Mouse (Mus musculus) liver, embryonic 14.5 days (tissue): ENCODE measurements around the gene Gm4969. TPM values are rescaled to one million over a fixed set of nuclear protein-coding genes. Genes with fewer than 3 reads are reported as not detected.
A peak's percentile ranks its signal among the peaks of the same experiment; 100 is the strongest.

Source experiments
- ATAC-seq: fragments of 200-750 bp; cut with Nextera tagmentation; 2 replicates; pipeline ENCODE4 v1.8.0; 2017; ENCODE audit warnings: moderate number of reproducible peaks, mild to moderate bottlenecking, moderate library complexity; ENCODE audit not compliant: insufficient read depth
- DNase-seq, 3 experiments: peaks; one replicate each; pipeline ENCODE4 v3.0.0-alpha.2; 2012 to 2013; ENCODE audit warnings: low read depth in 3 of 3, low spot score in 3 of 3
- H3K27ac ChIP-seq: fragments of 300-500 bp; sonication (generic); 2 replicates; pipeline ENCODE4 v1.5.1; 2014; ENCODE audit warnings: moderate library complexity, mild to moderate bottlenecking, control low read depth, inconsistent platforms
- H3K27me3 ChIP-seq: fragments of 300-500 bp; sonication (generic); 2 replicates; pipeline ENCODE4 v1.6.1; 2014; ENCODE audit warnings: mild to moderate bottlenecking, low read length, moderate library complexity; ENCODE audit not compliant: control insufficient read depth, insufficient read depth
- H3K36me3 ChIP-seq: fragments of 300-500 bp; sonication (generic); replicated peaks from 2 replicates; pipeline ENCODE4 v1.6.1; 2014; ENCODE audit warnings: low read depth; ENCODE audit not compliant: control insufficient read depth, insufficient read depth
- H3K4me1 ChIP-seq, 2 experiments: fragments of 200-500 bp in 1 of 2; fragments of 300-500 bp in 1 of 2; sonication (generic) in 1 of 2; replicated peaks; 2 replicates each; pipeline ENCODE4 v1.6.1; 2012 to 2014; ENCODE audit warnings: antibody characterized with exemption in 1 of 2, inconsistent platforms in 1 of 2, low read length in 1 of 2; ENCODE audit not compliant: control insufficient read depth in 2 of 2, insufficient read depth in 2 of 2
- H3K4me2 ChIP-seq: fragments of 300-500 bp; sonication (generic); 2 replicates; pipeline ENCODE4 v1.6.1; 2014; ENCODE audit warnings: low read depth, mild to moderate bottlenecking, control low read depth, moderate library complexity
- H3K4me3 ChIP-seq, 2 experiments: fragments of 200-500 bp in 1 of 2; fragments of 300-500 bp in 1 of 2; sonication (generic) in 1 of 2; 2 replicates each; pipeline ENCODE4 v1.5.1; 2012 to 2014; ENCODE audit warnings: low read depth in 2 of 2, low read length in 2 of 2, mild to moderate bottlenecking in 2 of 2, control low read depth in 1 of 2, inconsistent platforms in 1 of 2, moderate library complexity in 1 of 2; ENCODE audit not compliant: insufficient read depth in 1 of 2
- H3K9ac ChIP-seq: fragments of 300-500 bp; sonication (generic); replicated peaks from 2 replicates; pipeline ENCODE4 v1.6.1; 2014; ENCODE audit warnings: mild to moderate bottlenecking, control low read depth, moderate library complexity
- H3K9me3 ChIP-seq: fragments of 300-500 bp; sonication (generic); 2 replicates; pipeline ENCODE4 v1.6.1; 2016; ENCODE audit warnings: low read length, mixed read lengths; ENCODE audit not compliant: control insufficient read depth
- CTCF ChIP-seq: IDR thresholded peaks from 2 replicates; pipeline ENCODE4 v1.5.1; 2016; ENCODE audit warnings: antibody characterized with exemption, low read depth, control low read depth
- EP300 ChIP-seq: IDR thresholded peaks from 2 replicates; pipeline ENCODE4 v1.6.1; 2016; ENCODE audit warnings: antibody characterized with exemption, low read depth
- WGBS: fragments of 180-500 bp; shearing (Covaris S2); extraction: QIAGEN DNeasy Blood & Tissue Kit; methylation state at CpG from one replicate; pipeline ENCODE4 v1.1.7; 2014; ENCODE audit not compliant: insufficient replicate concordance; 5-methylcytosine and 5-hydroxymethylcytosine counted together
- polyA plus RNA-seq, 2 experiments: library from polyadenylated mRNA; depleted of rRNA in 1 of 2; stranded (reverse) in 1 of 2; unstranded in 1 of 2; fragments of >200 nt; fragmentation: Nextera tagmentation in 1 of 2; extraction: Ambion mirVana in 1 of 2; gene quantifications; 2 replicates each; pipeline versions ENCODE4 v1.2.1 to v1.2.3; 2012 to 2014

Gm4969 gene
- polyA plus RNA-seq (2012; rRNA removed), result 0.14 and 0.25 TPM in 2 replicates
- 0.16 and 0.22 TPM in 2 replicates for polyA plus RNA-seq (2014; fragmentation: Nextera tagmentation; extraction: Ambion mirVana)

GRCm38 (mm10) chr7:19118028-19118771, at the start of gene Gm4969:
TSS of gene Gm4969 (minus strand) at chr7:19118368.
- TF ChIP-seq EP300 (no peak), CTCF (peak; percentile 46)
- 0 out of 4 replicates have a peak within 1 kb of the TSS, but pooled peaks of 1 of the 2 experiments have one; percentile 88 for H3K4me3 ChIP-seq
- no peak within 1 kb of the TSS for H3K9ac ChIP-seq
- peaks cover 4% of the 10 kb centered on the region for H3K9me3 ChIP-seq
- peaks cover 11 to 18% of the 10 kb centered on the region in 2 experiments for H3K4me1 ChIP-seq
- peaks cover 7% of the 10 kb centered on the region for H3K27me3 ChIP-seq
- ATAC-seq, result peak; percentile 17; the same call in 1 of the 2 replicates
- peak within 1 kb of the TSS; percentile 94 for H3K4me2 ChIP-seq
- WGBS, result 27% methylated on average over 61 of the region's 64 CpGs
- H3K36me3 ChIP-seq, result no peaks in the 10 kb centered on the region
- no peak within 1 kb of the TSS for H3K27ac ChIP-seq
- DNase-seq, result peak in 1 of 3 experiments; percentile 22

GRCm38 (mm10) chr7:19166990-19167389, 48.8 kb upstream of the Gm4969 start:
- no peak overlapping the region for H3K9ac ChIP-seq
- H3K36me3 ChIP-seq, result no peaks in the 10 kb centered on the region
- no peak for TF ChIP-seq EP300
- peak; percentile 63 for TF ChIP-seq CTCF
- ATAC-seq (no peak), DNase-seq (no peak)
- H3K4me2 ChIP-seq, result no peak overlapping the region
- peaks cover 9% of the 10 kb centered on the region for H3K27me3 ChIP-seq
- H3K27ac ChIP-seq, result no peak overlapping the region
- H3K9me3 ChIP-seq, result no peaks in the 10 kb centered on the region; the same call in 1 of the 2 replicates
- H3K4me1 ChIP-seq, result peaks cover 13 to 21% of the 10 kb centered on the region in 2 experiments
- H3K4me3 ChIP-seq, result no peak overlapping the region
- 69% methylated on average over 3 of the region's 3 CpGs for WGBS

GRCm38 (mm10) chr7:19165656-19166423, 47.7 kb upstream of the Gm4969 start, which contains the start of gene Gipr:
TSS of gene Gipr (minus strand) at chr7:19166127.
- Histone ChIP-seq H3K4me3 (no peak within 1 kb of the TSS), H3K27me3 (peaks cover 9% of the 10 kb centered on the region), H3K4me2 (peak within 1 kb of the TSS; percentile 33), H3K9me3 (no peaks in the 10 kb centered on the region; the same call in 1 of the 2 replicates), H3K27ac (no peak within 1 kb of the TSS), H3K9ac (no peak within 1 kb of the TSS), H3K36me3 (no peaks in the 10 kb centered on the region), H3K4me1 (peaks cover 13 to 20% of the 10 kb centered on the region in 2 experiments)
- TF ChIP-seq EP300, result no peak
- TF ChIP-seq CTCF, result no peak
- 10% methylated on average over 14 of the region's 14 CpGs for WGBS
- ATAC-seq (no peak), DNase-seq (no peak)

DNA sequence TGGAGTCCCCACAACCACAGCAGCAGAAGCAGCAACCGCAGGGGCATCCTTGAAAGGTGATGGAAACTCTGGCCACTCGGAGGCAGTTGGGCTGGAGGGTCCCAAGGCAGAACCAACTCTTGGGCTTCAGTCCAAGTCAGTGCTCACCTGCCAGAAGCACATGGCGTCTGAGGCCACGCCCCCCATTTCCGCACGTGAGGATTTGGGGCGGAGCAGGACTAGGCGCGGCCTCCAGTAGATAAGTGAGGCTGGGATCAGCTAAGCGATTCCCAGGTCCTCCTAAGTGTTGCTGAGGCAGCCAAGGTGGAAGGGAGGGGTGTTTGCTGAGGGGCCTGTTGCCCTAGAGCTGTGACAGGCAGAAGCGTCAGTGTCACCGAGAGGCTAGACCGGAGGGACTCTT, 46.8 kb upstream of the Gm4969 start:
- no peak for TF ChIP-seq CTCF
- TF ChIP-seq EP300, result no peak
- WGBS, result under 1% methylated on average over 13 of the region's 13 CpGs
- peaks cover 13 to 22% of the 10 kb centered on the region in 2 experiments for H3K4me1 ChIP-seq
- no peaks in the 10 kb centered on the region for H3K36me3 ChIP-seq
- peaks cover 9% of the 10 kb centered on the region for H3K27me3 ChIP-seq
- ATAC-seq (0 out of 2 replicates have a peak, but pooled peaks have one; percentile 40), DNase-seq (no peak)
- peak overlapping the region; percentile 33 for H3K4me2 ChIP-seq
- no peak overlapping the region for H3K4me3 ChIP-seq
- H3K9ac ChIP-seq, result no peak overlapping the region
- H3K9me3 ChIP-seq, result no peaks in the 10 kb centered on the region; the same call in 1 of the 2 replicates
- H3K27ac ChIP-seq, result no peak overlapping the region

DNA sequence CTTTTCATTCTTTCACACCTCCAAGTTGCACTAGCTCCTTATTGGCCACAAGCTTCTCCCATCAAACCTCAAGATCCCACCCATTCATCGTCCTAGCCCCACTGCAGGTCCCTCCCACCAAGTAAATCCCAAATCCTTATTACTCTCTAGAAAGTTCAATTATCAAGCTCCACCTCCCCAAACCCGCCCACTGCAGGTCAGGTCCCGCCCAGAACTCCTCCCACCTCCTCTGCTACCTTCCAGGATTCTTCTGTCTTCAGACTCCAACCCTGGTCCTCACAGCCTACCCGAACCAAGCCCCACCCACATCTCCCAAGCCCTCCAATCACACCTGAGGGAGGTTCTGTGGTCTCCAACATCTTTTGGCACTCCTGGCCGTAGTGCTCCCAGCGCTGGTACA, 46.0 kb upstream of the Gm4969 start:
- H3K36me3 ChIP-seq, result no peaks in the 10 kb centered on the region
- peaks cover 14% of the 10 kb centered on the region for H3K27me3 ChIP-seq
- H3K4me1 ChIP-seq, result peaks cover 13 to 22% of the 10 kb centered on the region in 2 experiments
- H3K4me3 ChIP-seq, result no peak overlapping the region
- H3K27ac ChIP-seq, result no peak overlapping the region
- no peak for TF ChIP-seq EP300
- TF ChIP-seq CTCF, result no peak
- H3K4me2 ChIP-seq, result peak overlapping the region; percentile 33; the same call in 1 of the 2 replicates
- ATAC-seq, result peak; percentile 41; the same call in 1 of the 2 replicates
- WGBS, result 2% methylated on average over 6 of the region's 6 CpGs
- H3K9ac ChIP-seq, result no peak overlapping the region
- no peak for DNase-seq
- no peaks in the 10 kb centered on the region; the same call in 1 of the 2 replicates for H3K9me3 ChIP-seq
